Mouse (Mus musculus) liver, embryonic 14.5 days (tissue): ENCODE measurements around the gene Prrt3.

Experiments used
- CTCF ChIP-seq: IDR thresholded peaks from 2 replicates; pipeline ENCODE4 v1.5.1; 2016; ENCODE audit warnings: antibody characterized with exemption, low read depth, control low read depth
- EP300 ChIP-seq: IDR thresholded peaks from 2 replicates; pipeline ENCODE4 v1.6.1; 2016; ENCODE audit warnings: antibody characterized with exemption, low read depth

DNA sequence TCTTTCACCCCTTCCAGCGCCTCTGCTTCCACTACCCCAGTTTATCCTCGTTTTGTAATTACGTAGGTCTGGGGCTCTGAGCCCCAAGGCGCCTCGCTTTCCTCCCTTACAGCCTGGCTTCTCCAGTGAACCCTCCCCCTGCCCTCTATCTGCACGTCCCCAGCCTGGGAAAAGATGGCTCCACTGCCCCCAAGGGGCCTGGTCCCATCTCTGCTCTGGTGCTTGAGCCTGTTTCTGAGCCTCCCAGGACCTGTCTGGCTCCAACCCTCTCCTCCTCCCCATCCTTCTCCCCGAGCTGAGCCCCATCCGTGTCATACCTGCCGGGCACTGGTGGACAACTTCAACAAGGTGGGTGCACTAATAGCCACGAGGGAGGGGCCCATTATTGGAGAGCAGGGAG lies 18.0 kb downstream of the Prrt3 start:
- TF ChIP-seq CTCF (peak; percentile 20; the same call in 1 of the 2 replicates), EP300 (no peak)
